Mouse (Mus musculus) activated CD4-positive, CD25-positive, alpha-beta regulatory T cell, adult 4 months (primary cell): ENCODE data around the gene Gm20765. TPM values are rescaled to one million over a fixed set of nuclear protein-coding genes. Genes with fewer than 3 reads are reported as not detected.
"Not testable (repeated sequence)": the region's sequence is repeated elsewhere in the genome, so short reads cannot be mapped to it uniquely, and the experiment has no call there.

Source experiments
- ATAC-seq: one replicate; pipeline ENCODE4 v1.8.0; 2017
- polyA plus RNA-seq, 2 experiments: library from polyadenylated mRNA; unstranded; fragments of 100-300 nt; shearing (Covaris generic); gene quantifications; one replicate each; pipeline ENCODE4 v1.2.1; 2017

The Gm20765 gene
- polyA plus RNA-seq: not detected

DNA sequence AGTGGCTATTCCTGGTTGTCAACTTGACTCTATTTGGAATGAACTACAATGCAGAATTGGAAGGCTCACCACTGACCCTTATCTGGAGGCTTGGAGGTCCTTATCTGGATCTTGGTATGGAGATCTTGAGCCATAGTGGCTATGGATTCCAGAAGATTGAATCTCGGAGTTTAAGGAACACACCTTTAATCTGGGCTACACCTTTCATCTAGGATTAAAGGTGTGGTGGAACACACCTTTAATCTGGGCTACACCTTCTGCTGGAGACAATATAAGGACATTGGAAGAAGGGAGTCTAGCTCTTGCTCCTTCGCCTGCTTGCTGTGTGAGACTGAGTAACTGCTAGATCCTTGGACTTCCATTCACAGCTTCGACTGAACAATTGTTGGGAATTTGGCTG is at the start of gene Gm20765:
Gene Gm20765 (plus strand): TSS at position 301 of the 400 bp plus-strand sequence.
- not testable (repeated sequence) for ATAC-seq

GRCm38 (mm10) chr10:104142687-104143086 is 42.6 kb upstream of the Gm20765 start, which contains the start of gene Gm21293:
Gene Gm21293 (plus strand): TSS chr10:104142987.
- ATAC-seq: not testable (repeated sequence)

GRCm38 (mm10) chr10:104151197-104151596 is 34.1 kb upstream of the Gm20765 start, which contains the start of gene Gm6763:
Gene Gm6763 (plus strand): TSS chr10:104151497.
- not testable (repeated sequence) for ATAC-seq

GRCm38 (mm10) chr10:104159706-104160105 is 25.6 kb upstream of the Gm20765 start, which contains the start of gene Gm8764:
Gene Gm8764 (plus strand): TSS chr10:104160006.
- not testable (repeated sequence) for ATAC-seq

DNA sequence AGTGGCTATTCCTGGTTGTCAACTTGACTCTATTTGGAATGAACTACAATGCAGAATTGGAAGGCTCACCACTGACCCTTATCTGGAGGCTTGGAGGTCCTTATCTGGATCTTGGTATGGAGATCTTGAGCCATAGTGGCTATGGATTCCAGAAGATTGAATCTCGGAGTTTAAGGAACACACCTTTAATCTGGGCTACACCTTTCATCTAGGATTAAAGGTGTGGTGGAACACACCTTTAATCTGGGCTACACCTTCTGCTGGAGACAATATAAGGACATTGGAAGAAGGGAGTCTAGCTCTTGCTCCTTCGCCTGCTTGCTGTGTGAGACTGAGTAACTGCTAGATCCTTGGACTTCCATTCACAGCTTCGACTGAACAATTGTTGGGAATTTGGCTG is 17.1 kb upstream of the Gm20765 start, which contains the start of gene Gm21304:
Gene Gm21304 (plus strand): TSS at position 301 of the 400 bp plus-strand sequence.
- ATAC-seq: not testable (repeated sequence)

DNA sequence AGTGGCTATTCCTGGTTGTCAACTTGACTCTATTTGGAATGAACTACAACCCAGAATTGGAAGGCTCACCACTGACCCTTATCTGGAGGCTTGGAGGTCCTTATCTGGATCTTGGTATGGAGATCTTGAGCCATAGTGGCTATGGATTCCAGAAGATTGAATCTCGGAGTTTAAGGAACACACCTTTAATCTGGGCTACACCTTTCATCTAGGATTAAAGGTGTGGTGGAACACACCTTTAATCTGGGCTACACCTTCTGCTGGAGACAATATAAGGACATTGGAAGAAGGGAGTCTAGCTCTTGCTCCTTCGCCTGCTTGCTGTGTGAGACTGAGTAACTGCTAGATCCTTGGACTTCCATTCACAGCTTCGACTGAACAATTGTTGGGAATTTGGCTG is 8.6 kb upstream of the Gm20765 start, which contains the start of gene Gm21312:
Gene Gm21312 (plus strand): TSS at position 301 of the 400 bp plus-strand sequence.
- not testable (repeated sequence) for ATAC-seq

DNA sequence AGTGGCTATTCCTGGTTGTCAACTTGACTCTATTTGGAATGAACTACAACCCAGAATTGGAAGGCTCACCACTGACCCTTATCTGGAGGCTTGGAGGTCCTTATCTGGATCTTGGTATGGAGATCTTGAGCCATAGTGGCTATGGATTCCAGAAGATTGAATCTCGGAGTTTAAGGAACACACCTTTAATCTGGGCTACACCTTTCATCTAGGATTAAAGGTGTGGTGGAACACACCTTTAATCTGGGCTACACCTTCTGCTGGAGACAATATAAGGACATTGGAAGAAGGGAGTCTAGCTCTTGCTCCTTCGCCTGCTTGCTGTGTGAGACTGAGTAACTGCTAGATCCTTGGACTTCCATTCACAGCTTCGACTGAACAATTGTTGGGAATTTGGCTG is 8.4 kb downstream of the Gm20765 start, which contains the start of gene Gm4340:
Gene Gm4340 (plus strand): TSS at position 301 of the 400 bp plus-strand sequence.
- ATAC-seq: not testable (repeated sequence)

- ATAC-seq: no peak
These were observed 24.3 kb downstream of the Gm20765 start for GRCm38 (mm10) chr10:104209655-104210054.

GRCm38 (mm10) chr10:104210268-104210990 is 25.1 kb downstream of the Gm20765 start:
- no peak for ATAC-seq

- no peak for ATAC-seq
These were observed 29.2 kb downstream of the Gm20765 start for GRCm38 (mm10) chr10:104214527-104214926.

GRCm38 (mm10) chr10:104220303-104221021 is 35.1 kb downstream of the Gm20765 start:
- ATAC-seq: no peak

Other genes with a start within 250 kb of the Gm20765 start
- gene Gm21293, start 42.5 kb upstream of the Gm20765 start, polyA plus RNA-seq: not detected
- not detected for gene Gm6763, start 34.0 kb upstream of the Gm20765 start, polyA plus RNA-seq
- gene Gm8764, start 25.5 kb upstream of the Gm20765 start, polyA plus RNA-seq: not detected
- gene Gm21304, start 17.0 kb upstream of the Gm20765 start, polyA plus RNA-seq: not detected
- not detected for gene Gm21312, start 8.5 kb upstream of the Gm20765 start, polyA plus RNA-seq
- gene Gm4340, start 8.5 kb downstream of the Gm20765 start, polyA plus RNA-seq: not detected